Mouse (Mus musculus) ES-E14 (cell line): ENCODE results near the gene Ykt6. TPM values are rescaled to one million over a fixed set of nuclear protein-coding genes. Genes with fewer than 3 reads are reported as not detected.

Experiments
- DNase-seq: peaks from one replicate; pipeline ENCODE4 v3.0.0-alpha.2; 2013; ENCODE audit warnings: low read depth, low spot score
- H3K27ac ChIP-seq: 2 replicates; pipeline ENCODE4 v1.5.1; 2012; ENCODE audit warnings: low read depth, mild to moderate bottlenecking, low read length, moderate library complexity, mixed read lengths; ENCODE audit not compliant: poor library complexity, insufficient read depth, severe bottlenecking
- H3K36me3 ChIP-seq: 2 replicates; pipeline ENCODE4 v1.6.1; 2012; ENCODE audit warnings: mild to moderate bottlenecking, low read length, moderate library complexity, mixed read lengths; ENCODE audit not compliant: control insufficient read depth, poor library complexity, insufficient read depth, severe bottlenecking
- H3K4me1 ChIP-seq, 2 experiments: fragments of 150-350 bp in 1 of 2; sonication (generic) in 1 of 2; 2 replicates each; pipeline ENCODE4 v1.6.1; 2012; ENCODE audit warnings: low read length in 2 of 2, mild to moderate bottlenecking in 1 of 2, mixed read lengths in 1 of 2; ENCODE audit not compliant: control insufficient read depth in 2 of 2, insufficient read depth in 2 of 2, poor library complexity in 1 of 2
- H3K4me3 ChIP-seq, 2 experiments: fragments of 150-350 bp in 1 of 2; sonication (generic) in 1 of 2; 2 replicates each; pipeline ENCODE4 v1.5.1; 2012; ENCODE audit warnings: low read length in 2 of 2, low read depth in 1 of 2, mild to moderate bottlenecking in 1 of 2, mixed read lengths in 1 of 2; ENCODE audit not compliant: insufficient read depth in 1 of 2, poor library complexity in 1 of 2, severe bottlenecking in 1 of 2
- H3K9ac ChIP-seq: 2 replicates; pipeline ENCODE4 v1.6.1; 2012; ENCODE audit warnings: low read depth, mild to moderate bottlenecking, low read length, mixed read lengths; ENCODE audit not compliant: poor library complexity, insufficient read depth, severe bottlenecking
- H3K9me3 ChIP-seq: fragments of 150-350 bp; sonication (generic); 2 replicates; pipeline ENCODE4 v1.6.1; 2012; ENCODE audit warnings: low read depth, mild to moderate bottlenecking, low read length; ENCODE audit not compliant: control insufficient read depth, insufficient read depth
- CHD2 ChIP-seq: IDR thresholded peaks from 2 replicates; pipeline ENCODE4 v1.6.1; 2014; ENCODE audit warnings: mild to moderate bottlenecking, low read depth, low read length, inconsistent platforms
- HCFC1 ChIP-seq: IDR thresholded peaks from 2 replicates; pipeline ENCODE4 v1.6.1; 2012; ENCODE audit warnings: low read length, inconsistent platforms, borderline replicate concordance; ENCODE audit not compliant: insufficient read depth
- MAFK ChIP-seq: IDR thresholded peaks from 2 replicates; pipeline ENCODE4 v1.6.1; 2014; ENCODE audit warnings: mild to moderate bottlenecking, low read depth, low read length, inconsistent platforms; ENCODE audit not compliant: insufficient read depth
- ZC3H11A ChIP-seq: IDR thresholded peaks from 2 replicates; pipeline ENCODE4 v1.6.1; 2012; ENCODE audit warnings: low read depth, mild to moderate bottlenecking, inconsistent platforms, low read length, borderline replicate concordance
- ZNF384 ChIP-seq: IDR thresholded peaks from 2 replicates; pipeline ENCODE4 v1.6.1; 2012; ENCODE audit warnings: low read depth, low read length, inconsistent platforms
- in situ Hi-C, 2 experiments: fragments of 600-800 bp; cut with MboI; formaldehyde crosslinking; loops; one replicate each; pipeline ENCODE4 v1.15.1; 2025; ENCODE audit warnings: low sequenced_read_pairs in 2 of 2, inconsistent platforms in 1 of 2; ENCODE audit not compliant: unreplicated experiment in 2 of 2
- total RNA-seq: library from RNA; depleted of rRNA; stranded (reverse); fragments of 300-350 nt; gene quantifications from 2 replicates; pipeline ENCODE4 v1.2.3, GENCODE M21; 2012

The Ykt6 gene
- total RNA-seq, 1 experiment = 72.2 TPM

DNA sequence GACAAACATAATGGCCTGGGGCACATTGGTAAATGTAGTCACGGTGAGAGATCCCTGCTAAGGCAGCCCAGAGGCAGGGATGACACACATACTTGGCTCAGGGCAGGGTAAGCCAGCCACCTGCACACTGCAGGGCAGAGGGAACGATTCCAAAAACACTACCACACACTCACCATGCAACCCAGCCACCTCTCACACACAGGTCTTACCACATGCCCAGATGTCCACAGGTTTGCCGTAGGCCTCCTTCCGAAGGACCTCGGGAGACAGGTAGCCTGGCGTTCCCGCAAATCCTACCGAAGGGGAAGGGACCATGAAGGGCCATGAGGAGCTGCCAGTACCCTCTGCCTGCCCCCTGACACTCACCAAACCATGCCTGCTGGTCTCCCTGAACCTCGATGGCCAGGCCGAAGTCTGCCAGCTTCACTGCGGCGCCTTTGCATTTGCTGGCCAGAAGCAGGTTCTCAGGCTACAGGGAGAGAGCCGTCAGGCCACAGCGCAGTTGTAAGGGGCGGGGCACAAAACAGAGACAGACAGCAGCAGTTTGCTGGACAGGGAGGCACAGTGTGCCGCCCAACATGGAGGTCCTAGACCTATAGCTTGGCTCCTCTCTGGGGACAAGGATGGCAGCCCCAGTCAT, 34.6 kb downstream of the Ykt6 start:
- H3K9ac ChIP-seq = no peak overlapping the region; the same call in 1 of the 2 replicates
- H3K36me3 ChIP-seq = peaks cover 3% of the 10 kb centered on the region; the same call in 1 of the 2 replicates
- no peaks in the 10 kb centered on the region for H3K9me3 ChIP-seq
- H3K27ac ChIP-seq = no peak overlapping the region; the same call in 1 of the 2 replicates
- H3K4me3 ChIP-seq = no peak overlapping the region
- TF ChIP-seq CHD2 = no peak
- no peak for TF ChIP-seq MAFK
- no peak for TF ChIP-seq ZNF384
- TF ChIP-seq ZC3H11A = no peak
- TF ChIP-seq HCFC1 = no peak
- H3K4me1 ChIP-seq = peaks cover 2 to 9% of the 10 kb centered on the region in 2 experiments; a peak in 1 of 4 replicates
- DNase-seq = no peak
- in situ Hi-C loops = loop anchor here (5.0 to 10.0 kb wide), 3 partner anchors 202 to 275 kb away; partner anchors contain the start of gene Ddx56 (in 1 of the 2)

DNA sequence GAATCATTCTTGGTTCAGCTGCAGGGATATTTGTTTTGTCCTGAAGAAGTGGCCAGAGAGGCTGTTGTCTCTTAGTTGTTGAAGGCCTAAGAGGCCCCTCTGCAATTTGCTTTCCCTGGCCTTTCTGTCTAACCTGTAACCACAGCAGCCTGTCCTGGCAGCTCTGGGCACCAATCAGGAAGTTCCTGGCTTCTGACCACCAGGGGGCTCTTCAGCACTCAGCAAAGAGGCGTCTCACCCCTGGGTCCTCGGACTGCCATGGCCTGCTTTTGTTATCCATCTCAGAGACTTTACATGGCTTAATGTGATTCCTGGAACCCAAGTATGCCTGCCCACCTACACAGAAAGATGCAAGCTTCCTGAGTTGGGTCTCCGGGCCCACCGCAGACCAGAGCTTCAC, 35.4 kb downstream of the Ykt6 start:
- Histone ChIP-seq H3K9me3 (no peaks in the 10 kb centered on the region), H3K27ac (no peak overlapping the region), H3K9ac (no peak overlapping the region), H3K4me1 (peaks cover 2 to 9% of the 10 kb centered on the region in 2 experiments; a peak in 1 of 4 replicates), H3K36me3 (peaks cover 3% of the 10 kb centered on the region; the same call in 1 of the 2 replicates), H3K4me3 (no peak overlapping the region)
- TF ChIP-seq ZNF384 = no peak
- TF ChIP-seq HCFC1 = no peak
- 0 out of 2 replicates have a peak, but pooled peaks have one; percentile 39 for TF ChIP-seq ZC3H11A
- no peak for TF ChIP-seq CHD2
- in situ Hi-C loops = loop anchor here (5.0 to 10.0 kb wide), 3 partner anchors 201 to 274 kb away; partner anchors contain the start of gene Ddx56 (in 1 of the 2)
- peak; percentile 72 for DNase-seq

DNA sequence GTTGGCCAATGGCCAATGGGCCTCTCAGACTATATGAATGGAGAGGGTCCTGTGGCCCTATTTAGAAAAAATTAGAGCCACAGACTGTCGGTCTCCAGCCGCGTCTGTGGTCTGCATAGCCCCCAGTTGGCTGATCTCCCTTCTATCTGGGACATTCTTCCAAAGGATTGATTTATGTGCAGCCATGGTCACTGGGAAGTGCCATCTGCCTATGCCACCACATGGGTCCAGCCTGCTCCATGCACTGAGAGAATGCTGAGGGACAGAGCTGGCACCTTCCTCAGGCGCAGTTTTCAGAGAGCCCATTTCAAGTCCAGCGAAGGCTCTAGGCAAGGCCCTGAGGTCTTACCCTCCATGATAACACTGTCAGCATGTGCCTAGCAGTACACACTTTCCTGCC, 38.7 kb downstream of the Ykt6 start:
- H3K27ac ChIP-seq = no peak overlapping the region
- no peaks in the 10 kb centered on the region; the same call in 1 of the 2 replicates for H3K36me3 ChIP-seq
- H3K9me3 ChIP-seq = no peaks in the 10 kb centered on the region
- no peak for DNase-seq
- H3K4me1 ChIP-seq = peaks cover 2 to 11% of the 10 kb centered on the region in 2 experiments; a peak in 1 of 4 replicates
- in situ Hi-C loops = loop anchor here (5.0 to 10.0 kb wide), 3 partner anchors 198 to 271 kb away; partner anchors contain the start of gene Ddx56 (in 1 of the 2)
- no peak overlapping the region for H3K4me3 ChIP-seq
- TF ChIP-seq ZNF384 = no peak
- TF ChIP-seq CHD2 = no peak
- TF ChIP-seq HCFC1 = no peak
- no peak for TF ChIP-seq MAFK
- TF ChIP-seq ZC3H11A = no peak
- no peak overlapping the region for H3K9ac ChIP-seq

DNA sequence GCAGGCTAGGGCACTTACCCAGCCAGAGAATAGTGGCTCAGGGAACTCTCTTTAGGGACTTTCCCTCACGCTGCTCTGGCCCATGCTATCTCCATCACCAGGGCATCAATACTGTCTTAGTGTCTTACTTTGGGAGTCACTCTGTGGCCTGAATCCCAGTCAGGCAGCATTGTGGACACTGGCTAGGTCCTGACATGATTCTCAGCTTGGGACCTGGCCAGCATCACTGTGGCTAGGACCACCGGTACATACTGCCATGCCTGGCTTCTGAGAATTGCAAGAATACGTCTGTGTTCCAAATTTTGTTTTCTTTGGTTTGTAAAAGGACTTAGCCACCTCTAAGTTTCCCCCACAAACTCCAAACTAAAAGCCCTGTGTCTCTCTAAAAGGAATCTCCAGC, 39.4 kb downstream of the Ykt6 start:
- no peak for TF ChIP-seq CHD2
- no peak for TF ChIP-seq HCFC1
- no peak for TF ChIP-seq ZNF384
- TF ChIP-seq ZC3H11A = no peak
- no peak for TF ChIP-seq MAFK
- Histone ChIP-seq H3K9ac (no peak overlapping the region), H3K9me3 (no peaks in the 10 kb centered on the region), H3K36me3 (no peaks in the 10 kb centered on the region; the same call in 1 of the 2 replicates), H3K4me1 (peaks cover 2 to 10% of the 10 kb centered on the region in 2 experiments; a peak in 1 of 4 replicates), H3K4me3 (no peak overlapping the region), H3K27ac (no peak overlapping the region)
- DNase-seq = no peak
- in situ Hi-C loops = loop anchor here (5.0 to 10.0 kb wide), 3 partner anchors 197 to 270 kb away; partner anchors contain the start of gene Ddx56 (in 1 of the 2)
